Mouse (Mus musculus) midbrain, embryonic 14.5 days (tissue): ENCODE measurements at regions not wholly inside any gene's neighbourhood (a gene's known extent, or its start where the extent isn't known, plus 50 kb on each side); places are given as distances from the start of the nearest gene placed in this dataset.

ENCODE experiments used
- ATAC-seq: fragments of 200-750 bp; cut with Nextera tagmentation; 2 replicates; pipeline ENCODE4 v1.8.0; 2017; ENCODE audit warnings: moderate number of reproducible peaks, moderate library complexity; ENCODE audit not compliant: low FRiP score, low TSS enrichment
- DNase-seq: peaks from one replicate; pipeline ENCODE4 v3.0.0-alpha.2; 2015
- H3K27ac ChIP-seq: fragments of 300-500 bp; sonication (generic); replicated peaks from 2 replicates; pipeline ENCODE4 v1.5.1; 2014; ENCODE audit warnings: mild to moderate bottlenecking, low read depth, low read length, moderate library complexity
- H3K27me3 ChIP-seq: fragments of 300-500 bp; sonication (generic); 2 replicates; pipeline ENCODE4 v1.6.1; 2014; ENCODE audit warnings: low read length, control low read depth, mixed read lengths; ENCODE audit not compliant: control insufficient read depth, insufficient read depth
- H3K36me3 ChIP-seq: fragments of 300-500 bp; sonication (generic); 2 replicates; pipeline ENCODE4 v1.6.1; 2014; ENCODE audit warnings: low read length, control low read depth; ENCODE audit not compliant: control insufficient read depth, insufficient read depth
- H3K4me1 ChIP-seq: fragments of 300-500 bp; sonication (generic); 2 replicates; pipeline ENCODE4 v1.6.1; 2014; ENCODE audit warnings: mild to moderate bottlenecking, antibody characterized with exemption, low read length, control low read depth; ENCODE audit not compliant: control insufficient read depth, insufficient read depth
- H3K4me2 ChIP-seq: fragments of 300-500 bp; sonication (generic); 2 replicates; pipeline ENCODE4 v1.6.1; 2014; ENCODE audit warnings: mild to moderate bottlenecking, low read length, moderate library complexity
- H3K4me3 ChIP-seq: fragments of 300-500 bp; sonication (generic); replicated peaks from 2 replicates; pipeline ENCODE4 v1.5.1; 2014; ENCODE audit warnings: low read depth, low read length
- H3K9ac ChIP-seq: fragments of 300-500 bp; sonication (generic); replicated peaks from 2 replicates; pipeline ENCODE4 v1.6.1; 2014; ENCODE audit warnings: mild to moderate bottlenecking, low read length, moderate library complexity
- H3K9me3 ChIP-seq: fragments of 300-500 bp; sonication (generic); 2 replicates; pipeline ENCODE4 v1.6.1; 2016; ENCODE audit warnings: low read length, control low read depth, mixed read lengths; ENCODE audit not compliant: control insufficient read depth
- WGBS: fragments of 180-500 bp; shearing (Covaris S2); extraction: QIAGEN DNeasy Blood & Tissue Kit; methylation state at CpG from one replicate; pipeline ENCODE4 v1.1.7; 2014; 5-methylcytosine and 5-hydroxymethylcytosine counted together

DNA sequence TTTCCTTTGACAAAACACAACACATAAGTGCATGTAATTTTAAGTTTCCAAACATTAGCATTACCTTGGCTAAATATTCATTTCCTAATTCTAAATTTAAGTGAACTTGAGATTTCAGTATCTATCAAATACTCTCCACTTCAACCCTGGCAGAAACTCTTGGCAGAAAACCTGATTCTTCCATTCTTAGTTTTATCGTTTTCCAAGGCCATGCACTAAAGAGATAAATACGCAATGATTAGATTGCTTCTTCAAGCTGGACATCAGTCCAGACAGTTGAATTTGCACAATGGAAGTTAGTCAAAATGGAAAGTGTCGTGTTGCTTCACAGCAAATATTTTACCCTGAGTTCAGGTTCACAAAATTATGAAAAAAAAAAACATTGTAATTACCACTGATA lies 1223.4 kb upstream of the Flrt2 start:
- H3K9ac ChIP-seq: no peak overlapping the region
- DNase-seq (no peak), ATAC-seq (no peak)
- H3K9me3 ChIP-seq: no peaks in the 10 kb centered on the region
- no peaks in the 10 kb centered on the region for H3K36me3 ChIP-seq
- no peak overlapping the region for H3K27ac ChIP-seq
- 91% methylated on average over 3 of the region's 3 CpGs for WGBS
- no peaks in the 10 kb centered on the region for H3K4me1 ChIP-seq
- no peak overlapping the region for H3K4me3 ChIP-seq
- no peaks in the 10 kb centered on the region for H3K27me3 ChIP-seq
- H3K4me2 ChIP-seq: no peak overlapping the region

DNA sequence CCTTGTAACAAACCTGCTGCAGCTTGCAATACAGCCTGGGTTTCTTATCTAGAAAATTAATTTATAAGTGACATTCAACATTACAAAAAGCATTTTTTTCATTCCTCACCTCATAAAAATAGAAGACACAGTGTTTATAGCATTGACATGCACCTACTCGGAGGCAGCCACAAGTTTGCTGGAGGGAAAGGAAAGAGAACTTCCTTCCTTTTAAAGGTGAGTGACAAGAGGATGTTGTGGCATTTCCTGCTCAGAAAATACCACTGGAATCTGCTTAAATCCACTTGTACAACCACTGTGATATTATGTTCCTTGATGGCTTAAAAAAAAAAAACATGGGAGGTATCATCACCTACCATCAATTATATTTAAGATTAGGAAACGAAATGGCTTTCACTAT lies 1222.2 kb upstream of the Flrt2 start:
- Histone ChIP-seq H3K4me1 (no peaks in the 10 kb centered on the region), H3K36me3 (no peaks in the 10 kb centered on the region), H3K27ac (no peak overlapping the region), H3K4me2 (no peak overlapping the region), H3K4me3 (no peak overlapping the region), H3K9me3 (no peaks in the 10 kb centered on the region), H3K9ac (no peak overlapping the region), H3K27me3 (no peaks in the 10 kb centered on the region)
- ATAC-seq (no peak), DNase-seq (no peak)
- 88% methylated on average over 2 of the region's 2 CpGs for WGBS

DNA sequence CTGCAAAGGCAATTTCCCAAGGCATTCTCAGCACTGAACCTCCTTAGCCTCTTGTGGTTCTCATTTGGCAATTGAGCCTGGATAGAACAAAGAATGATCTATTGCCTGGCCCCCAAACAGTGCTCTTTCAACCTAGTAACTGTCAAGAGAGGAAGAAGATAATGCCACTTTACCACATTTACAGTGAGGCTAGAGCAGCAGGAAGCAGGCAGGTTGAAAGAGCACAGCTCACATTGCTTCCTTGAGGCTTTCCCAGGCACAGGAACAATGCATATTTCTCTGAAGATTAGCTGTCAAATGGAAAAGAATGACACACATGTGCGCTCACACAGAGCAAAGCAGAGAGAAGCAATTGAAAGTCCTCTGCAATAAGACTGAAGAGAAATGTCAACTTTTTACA lies 1221.0 kb upstream of the Flrt2 start:
- H3K36me3 ChIP-seq: no peaks in the 10 kb centered on the region
- no peak overlapping the region for H3K4me2 ChIP-seq
- peak overlapping the region; percentile 57; the same call in 1 of the 2 replicates for H3K27ac ChIP-seq
- WGBS: 39% methylated on average over 1 of the region's 1 CpGs
- peak; percentile 39 for DNase-seq
- no peak for ATAC-seq
- H3K4me1 ChIP-seq: no peaks in the 10 kb centered on the region
- no peak overlapping the region for H3K4me3 ChIP-seq
- no peaks in the 10 kb centered on the region for H3K27me3 ChIP-seq
- H3K9me3 ChIP-seq: no peaks in the 10 kb centered on the region
- no peak overlapping the region for H3K9ac ChIP-seq

DNA sequence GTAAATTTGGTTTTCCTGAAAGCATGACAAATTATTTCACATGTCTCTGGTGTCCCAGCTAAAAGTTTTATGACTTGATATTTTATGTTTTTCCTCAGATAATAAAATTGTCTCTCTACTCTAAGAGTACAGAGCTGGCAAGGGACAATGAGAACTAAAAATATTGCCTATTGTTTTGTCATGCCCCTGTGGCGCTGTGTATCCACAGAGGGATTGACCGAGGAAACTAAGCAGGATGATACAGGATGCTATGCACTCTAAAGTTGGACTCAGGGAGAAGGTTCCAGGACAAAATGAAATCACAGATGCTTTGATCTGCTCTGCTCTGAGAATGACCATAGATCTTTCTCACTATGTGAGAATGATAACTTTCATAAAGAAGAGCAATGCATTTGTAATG lies 1203.3 kb upstream of the Flrt2 start:
- no peak for ATAC-seq
- Histone ChIP-seq H3K27ac (no peak overlapping the region), H3K36me3 (no peaks in the 10 kb centered on the region), H3K4me2 (no peak overlapping the region), H3K4me1 (no peaks in the 10 kb centered on the region), H3K9ac (no peak overlapping the region), H3K9me3 (no peaks in the 10 kb centered on the region), H3K27me3 (no peaks in the 10 kb centered on the region), H3K4me3 (no peak overlapping the region)
- WGBS: 91% methylated on average over 2 of the region's 2 CpGs
- no peak for DNase-seq

DNA sequence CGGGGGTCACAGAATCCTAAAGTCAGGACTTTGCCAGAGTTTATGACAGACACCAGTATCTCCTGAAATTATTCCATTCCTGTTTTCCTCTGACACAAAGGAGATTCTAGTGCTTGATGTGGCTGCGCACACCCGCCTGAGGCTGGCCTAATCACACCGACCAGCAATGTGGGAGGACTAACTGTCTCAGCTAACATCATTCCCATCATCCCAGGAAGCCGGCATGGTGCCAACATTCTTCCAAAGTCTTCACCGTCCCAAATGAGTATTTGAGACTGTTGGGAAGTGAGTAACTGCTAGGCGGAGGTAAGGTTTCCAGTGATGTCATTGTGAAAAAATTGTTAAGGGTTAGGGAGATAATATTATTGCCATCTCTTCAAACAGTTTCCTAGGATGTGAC lies 1183.9 kb upstream of the Flrt2 start:
- H3K4me3 ChIP-seq: no peak overlapping the region
- no peak overlapping the region for H3K27ac ChIP-seq
- WGBS: 90% methylated on average over 7 of the region's 7 CpGs
- no peak overlapping the region for H3K9ac ChIP-seq
- no peaks in the 10 kb centered on the region for H3K36me3 ChIP-seq
- no peak overlapping the region for H3K4me2 ChIP-seq
- H3K9me3 ChIP-seq: no peaks in the 10 kb centered on the region
- no peaks in the 10 kb centered on the region for H3K4me1 ChIP-seq
- no peak for ATAC-seq
- DNase-seq: no peak
- H3K27me3 ChIP-seq: no peaks in the 10 kb centered on the region

DNA sequence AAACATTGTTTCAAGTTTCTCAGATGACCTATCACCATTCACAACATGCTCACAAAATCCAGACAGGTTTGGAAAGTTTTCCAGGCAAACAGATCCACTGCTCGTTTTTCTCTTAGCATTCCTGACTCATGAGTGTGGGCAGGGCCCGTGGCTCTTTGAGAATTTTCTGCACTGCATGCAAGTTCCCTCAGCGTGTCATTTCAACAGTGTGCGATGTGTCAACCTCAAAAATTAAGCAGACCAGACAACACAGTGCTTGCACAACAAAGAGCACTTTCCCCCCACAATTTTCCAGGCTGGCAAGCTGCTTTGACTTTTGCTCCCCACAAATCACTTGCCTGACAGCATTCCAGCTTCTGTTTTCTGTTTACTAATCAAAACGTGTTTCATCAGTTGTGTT lies 1182.2 kb upstream of the Flrt2 start:
- Histone ChIP-seq H3K9me3 (no peaks in the 10 kb centered on the region), H3K27me3 (no peaks in the 10 kb centered on the region), H3K4me3 (no peak overlapping the region), H3K36me3 (no peaks in the 10 kb centered on the region), H3K9ac (no peak overlapping the region), H3K4me2 (no peak overlapping the region), H3K4me1 (no peaks in the 10 kb centered on the region), H3K27ac (no peak overlapping the region)
- WGBS: 64% methylated on average over 5 of the region's 5 CpGs
- DNase-seq (no peak), ATAC-seq (no peak)

DNA sequence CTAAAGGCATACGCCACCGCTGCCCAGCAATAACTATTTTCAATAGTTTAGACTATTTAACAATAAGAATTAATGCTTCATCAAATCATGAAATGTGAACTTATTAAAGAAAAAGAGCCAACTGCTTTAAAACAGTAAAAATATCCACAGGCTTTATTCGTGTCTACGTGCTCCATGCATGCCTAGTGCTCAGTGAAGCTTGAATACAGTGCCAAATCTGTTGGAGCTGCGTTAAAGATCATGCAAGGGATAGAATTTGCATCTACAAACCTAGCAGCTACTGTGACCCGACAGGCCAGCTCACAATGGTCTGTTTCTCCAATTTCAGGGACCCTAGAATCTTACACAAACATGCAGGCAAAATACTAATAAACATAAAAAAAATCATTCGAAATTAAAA lies 1147.3 kb upstream of the Flrt2 start:
- Histone ChIP-seq H3K4me2 (no peak overlapping the region), H3K27ac (no peak overlapping the region), H3K4me1 (no peaks in the 10 kb centered on the region), H3K27me3 (no peaks in the 10 kb centered on the region), H3K9ac (no peak overlapping the region), H3K4me3 (no peak overlapping the region), H3K9me3 (no peaks in the 10 kb centered on the region), H3K36me3 (no peaks in the 10 kb centered on the region)
- DNase-seq: no peak
- no peak for ATAC-seq
- WGBS: 81% methylated on average over 7 of the region's 7 CpGs

GRCm38 (mm10) chr12:94560374-94561194 lies 1131.4 kb upstream of the Flrt2 start:
- ATAC-seq: no peak
- no peak overlapping the region for H3K9ac ChIP-seq
- H3K27me3 ChIP-seq: no peaks in the 10 kb centered on the region
- WGBS: 96% methylated on average over 2 of the region's 2 CpGs
- no peaks in the 10 kb centered on the region for H3K4me1 ChIP-seq
- no peak overlapping the region for H3K4me3 ChIP-seq
- no peaks in the 10 kb centered on the region for H3K9me3 ChIP-seq
- H3K4me2 ChIP-seq: no peak overlapping the region
- no peaks in the 10 kb centered on the region for H3K36me3 ChIP-seq
- no peak overlapping the region for H3K27ac ChIP-seq
- DNase-seq: no peak

DNA sequence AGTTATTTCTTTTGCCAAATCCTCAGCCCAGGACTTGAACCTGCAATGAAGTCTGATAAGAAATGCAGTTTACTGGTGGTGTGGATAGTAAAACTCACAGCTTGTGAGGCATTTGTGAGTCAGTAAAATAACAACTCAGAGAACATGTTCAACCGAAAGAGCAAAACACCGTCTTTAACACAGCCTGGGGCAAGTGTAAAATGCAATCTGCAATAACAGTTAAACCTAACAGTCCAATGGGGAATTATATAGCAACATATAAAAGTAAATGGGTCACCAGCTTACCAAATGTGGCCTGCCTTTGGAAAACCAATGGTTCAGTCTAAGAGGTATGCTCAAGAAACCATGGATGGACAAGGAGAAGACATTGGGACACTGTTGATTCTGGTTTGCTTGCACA lies 1117.0 kb upstream of the Flrt2 start:
- ATAC-seq (no peak), DNase-seq (no peak)
- Histone ChIP-seq H3K27me3 (no peaks in the 10 kb centered on the region), H3K9ac (no peak overlapping the region), H3K36me3 (no peaks in the 10 kb centered on the region), H3K4me2 (no peak overlapping the region), H3K4me3 (no peak overlapping the region), H3K9me3 (no peaks in the 10 kb centered on the region), H3K4me1 (no peaks in the 10 kb centered on the region), H3K27ac (no peak overlapping the region)
- WGBS: 85% methylated on average over 2 of the region's 2 CpGs
